16 mouse cellular contexts compared by ENCODE assay signal in the genomic region with DNA sequence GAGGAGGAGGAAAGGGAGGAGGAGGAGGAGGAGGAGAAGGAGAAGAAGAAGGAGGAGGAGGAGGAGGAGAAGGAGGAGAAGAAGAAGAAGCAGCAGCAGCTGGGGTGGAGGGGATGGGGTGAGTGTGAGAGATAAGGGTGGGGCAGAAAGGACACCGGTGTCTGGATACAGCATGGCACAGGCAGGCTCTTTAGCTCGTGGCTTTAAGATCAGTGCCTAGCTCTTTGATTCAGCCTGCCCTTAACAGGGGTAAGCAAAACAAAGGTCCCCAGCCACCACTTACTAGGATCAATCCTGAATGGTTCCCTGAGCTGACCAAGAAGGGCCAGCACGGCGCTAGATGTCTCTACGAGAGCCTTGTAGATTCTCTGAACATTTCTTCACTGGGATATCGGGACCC. TPM values are rescaled to one million over a fixed set of nuclear protein-coding genes. Genes with fewer than 3 reads are reported as not detected.
A peak's percentile ranks its signal among the peaks of the same experiment; 100 is the strongest.
DNase-seq lines count a peak whose midpoint lies in the region; ATAC-seq lines count a peak whose summit lies in the region.
"Had no signal": no experiment of that assay in that cellular context is flagged by ENCODE, and none has a peak within 500 bp of the region (broad histone marks: within the 10 kb centered on the region; RNA-seq: fewer than 3 reads in every experiment).

No protein-coding gene starts in this region.

- H3K4me3 ChIP-seq in forebrain, embryonic 10.5 days, result no peak overlapping the region
- H3K4me3 ChIP-seq in forebrain, embryonic 13.5 days, result no peak overlapping the region
- H3K4me3 ChIP-seq in hindbrain, embryonic 10.5 days, result no peak overlapping the region
- no peak overlapping the region for H3K4me3 ChIP-seq in hindbrain, embryonic 16.5 days (ENCODE audit: low read length)
- H3K4me3 ChIP-seq in midbrain, embryonic 12.5 days, result no peak overlapping the region
- H3K4me3 ChIP-seq in midbrain, embryonic 13.5 days (replicated peaks), result no peak overlapping the region
- H3K4me3 ChIP-seq: embryonic facial prominence, embryonic 10.5 days; embryonic facial prominence, embryonic 13.5 days; erythroblast, embryonic 14.5 days; heart, embryonic 12.5 days; heart, embryonic 15.5 days had no signal

- WGBS in forebrain, embryonic 10.5 days, result 51% methylated on average over 6 of the region's 6 CpGs
- 53% methylated on average over 6 of the region's 6 CpGs for WGBS in forebrain, embryonic 13.5 days
- 63% methylated on average over 6 of the region's 6 CpGs for WGBS in hindbrain, embryonic 10.5 days
- 64% methylated on average over 6 of the region's 6 CpGs for WGBS in hindbrain, embryonic 16.5 days
- 56% methylated on average over 6 of the region's 6 CpGs for WGBS in midbrain, embryonic 12.5 days
- WGBS in midbrain, embryonic 13.5 days, result 55% methylated on average over 6 of the region's 6 CpGs

- ATAC-seq in forebrain, embryonic 13.5 days, result no peak
- ATAC-seq in hindbrain, embryonic 16.5 days, result no peak
- ATAC-seq in midbrain, embryonic 12.5 days (ENCODE audit: low FRiP score, low read depth), result no peak
- no peak for ATAC-seq in midbrain, embryonic 13.5 days
- ATAC-seq: intestine, postnatal 0 days; Patski had no signal

- no peaks in the 10 kb centered on the region for H3K9me3 ChIP-seq in forebrain, embryonic 10.5 days
- no peaks in the 10 kb centered on the region for H3K9me3 ChIP-seq in forebrain, embryonic 13.5 days (replicated peaks)
- H3K9me3 ChIP-seq in hindbrain, embryonic 10.5 days, result no peaks in the 10 kb centered on the region
- H3K9me3 ChIP-seq in hindbrain, embryonic 16.5 days (ENCODE audit: control insufficient read depth, low read length), result no peaks in the 10 kb centered on the region
- no peaks in the 10 kb centered on the region for H3K9me3 ChIP-seq in midbrain, embryonic 12.5 days
- no peaks in the 10 kb centered on the region for H3K9me3 ChIP-seq in midbrain, embryonic 13.5 days
- H3K9me3 ChIP-seq: embryonic facial prominence, embryonic 10.5 days; embryonic facial prominence, embryonic 13.5 days; G1E; heart, embryonic 12.5 days; heart, embryonic 15.5 days had no signal

- H3K4me2 ChIP-seq in forebrain, embryonic 13.5 days, result no peak overlapping the region
- no peak overlapping the region for H3K4me2 ChIP-seq in hindbrain, embryonic 16.5 days (ENCODE audit: low read length)
- H3K4me2 ChIP-seq in midbrain, embryonic 12.5 days (replicated peaks), result no peak overlapping the region
- H3K4me2 ChIP-seq in midbrain, embryonic 13.5 days (replicated peaks), result no peak overlapping the region
- H3K4me2 ChIP-seq: embryonic facial prominence, embryonic 13.5 days; heart, embryonic 12.5 days; heart, embryonic 15.5 days; hindbrain, embryonic 14.5 days had no signal

- peaks cover 53% of the 10 kb centered on the region for H3K27me3 ChIP-seq in forebrain, embryonic 10.5 days (ENCODE audit: poor library complexity, severe bottlenecking)
- peaks cover 29% of the 10 kb centered on the region for H3K27me3 ChIP-seq in forebrain, embryonic 13.5 days
- H3K27me3 ChIP-seq in hindbrain, embryonic 10.5 days (ENCODE audit: insufficient read depth, poor library complexity, severe bottlenecking), result peaks cover 14% of the 10 kb centered on the region
- no peaks in the 10 kb centered on the region for H3K27me3 ChIP-seq in hindbrain, embryonic 16.5 days (replicated peaks; ENCODE audit: control insufficient read depth, insufficient read depth, low read length)
- H3K27me3 ChIP-seq in midbrain, embryonic 12.5 days, result peaks cover 38% of the 10 kb centered on the region
- peaks cover 15% of the 10 kb centered on the region for H3K27me3 ChIP-seq in midbrain, embryonic 13.5 days

- peak overlapping the region; percentile 89 for H3K27ac ChIP-seq in forebrain, embryonic 10.5 days
- no peak overlapping the region for H3K27ac ChIP-seq in forebrain, embryonic 13.5 days
- peak overlapping the region; percentile 91 for H3K27ac ChIP-seq in hindbrain, embryonic 10.5 days
- no peak overlapping the region for H3K27ac ChIP-seq in hindbrain, embryonic 16.5 days (ENCODE audit: low read depth, low read length)
- H3K27ac ChIP-seq in midbrain, embryonic 12.5 days (replicated peaks), result 0 out of 2 replicates have a peak overlapping the region, but pooled peaks have one; percentile 84
- H3K27ac ChIP-seq in midbrain, embryonic 13.5 days, result no peak overlapping the region
- H3K27ac ChIP-seq: embryonic facial prominence, embryonic 13.5 days; heart, embryonic 15.5 days; hindbrain, embryonic 14.5 days had no signal

- H3K9ac ChIP-seq in forebrain, embryonic 13.5 days, result no peak overlapping the region
- H3K9ac ChIP-seq in hindbrain, embryonic 16.5 days (ENCODE audit: low read depth, low read length), result no peak overlapping the region
- H3K9ac ChIP-seq in midbrain, embryonic 12.5 days (replicated peaks), result no peak overlapping the region
- H3K9ac ChIP-seq in midbrain, embryonic 13.5 days (replicated peaks), result no peak overlapping the region
- H3K9ac ChIP-seq: embryonic facial prominence, embryonic 13.5 days; heart, embryonic 12.5 days; heart, embryonic 15.5 days; hindbrain, embryonic 14.5 days had no signal

- H3K36me3 ChIP-seq in forebrain, embryonic 10.5 days (replicated peaks), result no peaks in the 10 kb centered on the region
- no peaks in the 10 kb centered on the region for H3K36me3 ChIP-seq in forebrain, embryonic 13.5 days (ENCODE audit: poor library complexity, severe bottlenecking)
- no peaks in the 10 kb centered on the region for H3K36me3 ChIP-seq in hindbrain, embryonic 10.5 days
- H3K36me3 ChIP-seq in hindbrain, embryonic 16.5 days (ENCODE audit: control insufficient read depth, insufficient read depth, low read length), result no peaks in the 10 kb centered on the region
- no peaks in the 10 kb centered on the region for H3K36me3 ChIP-seq in midbrain, embryonic 12.5 days
- no peaks in the 10 kb centered on the region for H3K36me3 ChIP-seq in midbrain, embryonic 13.5 days
- H3K36me3 ChIP-seq: embryonic facial prominence, embryonic 10.5 days; embryonic facial prominence, embryonic 13.5 days; G1E; heart, embryonic 12.5 days; heart, embryonic 15.5 days had no signal

- peaks cover 40% of the 10 kb centered on the region for H3K4me1 ChIP-seq in forebrain, embryonic 10.5 days
- peaks cover 27% of the 10 kb centered on the region for H3K4me1 ChIP-seq in forebrain, embryonic 13.5 days
- peaks cover 43% of the 10 kb centered on the region for H3K4me1 ChIP-seq in hindbrain, embryonic 10.5 days (replicated peaks)
- H3K4me1 ChIP-seq in hindbrain, embryonic 16.5 days (ENCODE audit: control insufficient read depth, insufficient read depth, low read depth, low read length), result peaks cover 7% of the 10 kb centered on the region
- peaks cover 29% of the 10 kb centered on the region for H3K4me1 ChIP-seq in midbrain, embryonic 12.5 days
- H3K4me1 ChIP-seq in midbrain, embryonic 13.5 days (replicated peaks), result peaks cover 30% of the 10 kb centered on the region
- H3K4me1 ChIP-seq: heart, embryonic 12.5 days; heart, embryonic 15.5 days had no signal

- no peak for DNase-seq in forebrain, embryonic 10.5 days (ENCODE audit: extremely low spot score, low spot score)
- no peak for DNase-seq in hindbrain, embryonic 10.5 days (ENCODE audit: low spot score)

RNA-seq across cellular contexts. Expression of a gene that starts 16.1 kb away (rescaled TPM):
- 0.55 and 0.73 TPM in 2 replicates for polyA plus RNA-seq in forebrain, embryonic 10.5 days (2016; fragmentation: Nextera tagmentation; extraction: Ambion mirVana)
- 1.9 and 2.0 TPM in 2 replicates for polyA plus RNA-seq in forebrain, embryonic 13.5 days (2015; fragmentation: Nextera tagmentation; extraction: Ambion mirVana)
- polyA plus RNA-seq in hindbrain, embryonic 10.5 days (2016; fragmentation: Nextera tagmentation; extraction: Ambion mirVana), result 2.7 and 7.7 TPM in 2 replicates
- polyA plus RNA-seq in hindbrain, embryonic 16.5 days (2015; fragmentation: Nextera tagmentation; extraction: Ambion mirVana), result 1.5 and 1.7 TPM in 2 replicates
- 0.22 and 0.48 TPM in 2 replicates for polyA plus RNA-seq in midbrain, embryonic 12.5 days (2016; fragmentation: Nextera tagmentation; extraction: Ambion mirVana)
- 0.46 and 1.2 TPM in 2 replicates for polyA plus RNA-seq in midbrain, embryonic 13.5 days (2015; fragmentation: Nextera tagmentation; extraction: Ambion mirVana)
- polyA plus RNA-seq: G1E; gonadal fat pad, adult 2 months; Patski had no signal

RNA-seq across cellular contexts. Expression of a gene that starts 58.7 kb away (rescaled TPM):
- polyA plus RNA-seq in forebrain, embryonic 10.5 days (2016; fragmentation: Nextera tagmentation; extraction: Ambion mirVana), result 27.0 and 29.1 TPM in 2 replicates
- 3.2 and 3.4 TPM in 2 replicates for polyA plus RNA-seq in forebrain, embryonic 13.5 days (2015; fragmentation: Nextera tagmentation; extraction: Ambion mirVana)
- polyA plus RNA-seq in hindbrain, embryonic 10.5 days (2016; fragmentation: Nextera tagmentation; extraction: Ambion mirVana), result 22.6 and 35.6 TPM in 2 replicates
- polyA plus RNA-seq in hindbrain, embryonic 16.5 days (2015; fragmentation: Nextera tagmentation; extraction: Ambion mirVana), result 8.3 and 8.4 TPM in 2 replicates
- 11.3 and 12.2 TPM in 2 replicates for polyA plus RNA-seq in midbrain, embryonic 12.5 days (2016; fragmentation: Nextera tagmentation; extraction: Ambion mirVana)
- polyA plus RNA-seq in midbrain, embryonic 13.5 days (2015; fragmentation: Nextera tagmentation; extraction: Ambion mirVana), result 6.8 and 7.2 TPM in 2 replicates

Comparison
In these comparisons a context has a peak if more than half of its experiments do, and no peak if none do; other contexts are left out.
1. H3K27ac ChIP-seq: peak in forebrain, embryonic 10.5 days (single experiment), hindbrain, embryonic 10.5 days (single experiment) and midbrain, embryonic 12.5 days (single experiment); none in forebrain, embryonic 13.5 days (single experiment), hindbrain, embryonic 16.5 days (single experiment) and midbrain, embryonic 13.5 days (single experiment).